Mouse (Mus musculus): ENCODE results near the gene Fzd7.

DNA sequence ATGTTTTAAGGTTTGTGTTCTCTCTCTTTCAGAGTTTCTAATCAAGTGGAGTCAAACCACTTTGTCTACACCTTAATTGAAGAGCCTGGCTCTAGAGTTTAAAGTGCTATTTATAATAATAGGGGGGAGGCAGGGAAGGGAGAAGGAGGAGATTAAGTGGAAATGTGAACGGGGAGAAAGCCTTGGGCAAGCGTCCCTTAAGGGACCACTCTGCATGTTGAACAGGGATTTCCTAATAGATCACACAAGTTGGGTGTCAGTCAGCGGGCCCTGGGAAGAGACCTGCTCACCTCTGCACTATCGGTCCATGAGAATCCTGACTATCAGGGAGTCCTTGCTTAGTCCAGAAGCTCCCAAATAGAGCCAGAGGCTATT, 9.1 kb upstream of the Fzd7 start:
- TF ChIP-seq MAX (IDR thresholded peaks at IDR 0.05; ENCODE audit: low read depth) (no peak), POLR2A (IDR thresholded peaks at IDR 0.05; ENCODE audit: insufficient read length, low read depth) (no peak), USF1 (IDR thresholded peaks at IDR 0.05; ENCODE audit: low read depth) (no peak)
